Mouse (Mus musculus) spleen, postnatal 4 days (tissue): ENCODE measurements at regions not wholly inside any gene's neighbourhood (a gene's known extent, or its start where the extent isn't known, plus 50 kb on each side); places are given as distances from the start of the nearest gene placed in this dataset.

Experiments used
- DNase-seq, 2 experiments: peaks; one replicate each; pipeline ENCODE4 v3.0.0; 2022; ENCODE audit warnings: low spot score in 2 of 2

GRCm38 (mm10) chr8:92133484-92134406 is 223.7 kb upstream of the Irx5 start:
- DNase-seq, result no peak

GRCm38 (mm10) chr8:92132949-92133348 is 224.5 kb upstream of the Irx5 start:
- no peak for DNase-seq

- DNase-seq, result no peak
These were observed 224.9 kb upstream of the Irx5 start for GRCm38 (mm10) chr8:92132526-92132925.

DNA sequence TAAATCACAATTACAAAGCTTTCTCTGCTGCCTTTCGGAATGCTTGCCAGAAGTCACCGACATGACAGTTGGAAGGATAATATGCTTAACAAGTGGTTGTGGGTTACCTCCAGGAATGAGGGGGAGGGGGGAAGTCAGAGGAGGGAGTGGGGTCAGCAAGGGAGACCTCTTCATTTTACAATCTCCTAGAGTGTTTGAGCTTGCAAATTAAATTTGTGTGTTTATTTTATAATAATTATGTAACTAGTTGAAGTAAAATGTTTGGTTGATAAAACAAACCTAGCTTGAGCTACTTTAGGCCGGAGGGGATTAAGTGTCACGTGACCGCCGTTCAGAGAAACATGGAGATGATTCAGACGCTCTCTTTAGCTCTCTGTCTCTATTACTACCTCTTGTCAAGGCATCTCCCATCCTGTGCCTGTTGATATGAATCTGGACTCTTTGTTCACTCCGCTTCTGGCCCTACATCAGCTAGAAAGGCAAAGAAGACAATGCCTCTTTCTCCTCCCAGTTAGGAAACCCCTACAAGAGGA is 227.3 kb upstream of the Irx5 start:
- no peak for DNase-seq

GRCm38 (mm10) chr8:92129241-92130015 is 228.0 kb upstream of the Irx5 start:
- no peak for DNase-seq

GRCm38 (mm10) chr8:92125631-92126030 is 231.8 kb upstream of the Irx5 start:
- DNase-seq, result no peak

- no peak for DNase-seq
These were observed 236.1 kb upstream of the Irx5 start for GRCm38 (mm10) chr8:92121296-92121695.

GRCm38 (mm10) chr8:92115479-92116267 is 241.8 kb upstream of the Irx5 start:
- no peak for DNase-seq

DNA sequence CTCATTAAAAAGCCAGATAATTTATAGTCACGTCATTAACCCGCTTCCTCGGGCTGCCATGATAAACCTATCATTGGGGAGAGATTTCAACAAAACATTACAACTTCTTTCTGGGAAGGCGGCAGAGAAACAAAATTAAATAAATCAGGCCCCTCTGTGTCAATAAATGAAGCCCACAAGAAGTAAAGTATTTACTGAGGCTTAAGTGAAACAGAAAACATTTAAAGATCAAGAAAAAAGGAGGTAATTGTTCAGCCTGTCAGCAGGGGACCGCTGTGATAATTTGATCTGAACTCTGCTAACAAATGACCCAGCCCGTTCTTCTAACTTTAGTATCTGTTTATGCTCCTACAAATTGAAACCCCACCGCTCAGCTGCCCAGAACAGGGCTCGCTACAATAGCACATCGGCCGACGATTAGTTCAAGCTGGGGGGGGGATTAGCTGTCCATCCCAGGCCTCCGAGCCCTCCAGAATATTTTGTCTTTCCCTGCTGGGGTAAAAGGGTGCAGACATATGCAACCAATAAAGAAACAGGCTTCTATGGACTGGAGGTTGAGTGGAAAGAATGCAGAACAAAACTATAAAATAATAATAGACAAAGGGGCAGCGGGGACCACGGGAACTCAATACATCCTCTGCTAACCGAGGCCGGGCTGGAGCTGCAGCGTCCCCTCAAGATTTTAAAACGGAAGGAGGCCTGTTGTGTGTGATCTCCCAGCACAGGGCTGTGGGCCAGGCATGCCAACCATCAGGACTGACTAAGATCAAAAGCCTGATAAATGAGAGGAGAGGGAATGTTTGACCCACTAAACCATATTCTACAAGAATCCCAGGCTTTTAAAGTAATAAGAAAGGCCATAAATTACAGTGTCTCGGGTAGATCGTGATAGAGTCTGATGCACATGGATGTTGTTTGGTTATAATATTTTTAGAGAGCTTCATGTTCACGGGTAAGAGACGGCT is 242.8 kb upstream of the Irx5 start:
- DNase-seq, result no peak

DNA sequence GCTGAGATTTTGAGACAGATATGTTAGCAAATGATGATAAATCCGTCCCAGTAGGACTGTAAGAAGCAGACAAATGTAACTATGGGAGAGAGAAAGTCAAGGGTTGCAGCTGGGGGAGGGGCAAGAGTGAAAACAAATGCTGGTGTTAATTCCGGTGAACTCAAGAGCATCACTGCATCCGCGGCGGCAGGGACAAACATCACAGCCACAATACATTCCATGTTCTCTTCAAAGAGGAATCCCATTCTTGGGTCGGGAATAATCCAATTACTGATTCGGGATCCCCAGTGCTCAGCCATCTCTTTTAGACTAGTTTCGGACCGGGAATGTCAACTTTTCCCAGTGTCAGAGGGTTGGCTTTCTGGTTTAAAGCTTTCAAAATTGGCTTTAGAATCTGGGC is 243.5 kb upstream of the Irx5 start:
- DNase-seq, result no peak

- no peak for DNase-seq
These were observed 244.0 kb upstream of the Irx5 start for GRCm38 (mm10) chr8:92113386-92113785.

- no peak for DNase-seq
These were observed 252.9 kb upstream of the Irx5 start for GRCm38 (mm10) chr8:92104561-92104960.

GRCm38 (mm10) chr8:92102521-92102920 is 254.9 kb upstream of the Irx5 start:
- DNase-seq, result no peak

DNA sequence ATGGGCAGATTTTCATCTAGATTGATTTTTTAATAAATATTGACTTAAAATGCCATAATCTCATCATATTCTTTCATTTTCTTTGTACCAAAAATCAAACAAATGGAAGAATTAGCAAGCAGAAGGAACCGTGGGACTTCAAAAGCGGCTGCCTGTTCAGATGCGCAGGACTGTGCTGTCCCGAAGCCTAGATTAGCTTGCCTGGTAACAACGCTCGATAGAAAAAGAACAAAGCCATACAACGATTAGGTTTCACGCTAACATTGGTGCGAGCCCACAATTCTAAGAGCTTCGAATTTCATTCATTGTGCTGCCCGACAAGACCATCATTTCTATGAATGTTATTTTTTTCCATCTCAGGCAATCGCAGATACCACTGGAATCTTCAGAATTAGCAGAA is 262.1 kb upstream of the Irx5 start:
- no peak for DNase-seq

- DNase-seq, result no peak
These were observed 273.3 kb upstream of the Irx5 start for GRCm38 (mm10) chr8:92084124-92084523.

- DNase-seq, result no peak
These were observed 275.5 kb upstream of the Irx5 start for GRCm38 (mm10) chr8:92081900-92082299.

GRCm38 (mm10) chr8:92080852-92081251 is 276.6 kb upstream of the Irx5 start:
- no peak for DNase-seq

GRCm38 (mm10) chr8:92077611-92078010 is 275.7 kb upstream of the Irx3 start:
- no peak for DNase-seq

DNA sequence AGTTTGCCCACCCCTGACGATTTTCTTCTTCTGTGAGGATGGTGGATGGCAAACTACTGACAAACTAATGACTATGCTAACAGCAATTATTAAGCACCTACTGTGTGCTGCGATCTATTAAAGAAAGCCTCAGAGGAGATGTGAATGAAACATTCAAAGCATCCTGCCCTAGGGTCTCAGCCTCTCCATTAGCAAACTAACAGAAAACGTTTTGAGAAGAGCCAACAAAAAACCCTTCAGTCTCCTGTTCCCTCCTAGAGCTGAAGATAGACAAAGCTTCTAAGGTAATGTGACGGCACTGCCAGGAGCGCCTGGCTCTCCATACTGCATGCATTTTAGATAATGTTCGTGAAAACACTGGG is 270.4 kb upstream of the Irx3 start:
- DNase-seq, result no peak

DNA sequence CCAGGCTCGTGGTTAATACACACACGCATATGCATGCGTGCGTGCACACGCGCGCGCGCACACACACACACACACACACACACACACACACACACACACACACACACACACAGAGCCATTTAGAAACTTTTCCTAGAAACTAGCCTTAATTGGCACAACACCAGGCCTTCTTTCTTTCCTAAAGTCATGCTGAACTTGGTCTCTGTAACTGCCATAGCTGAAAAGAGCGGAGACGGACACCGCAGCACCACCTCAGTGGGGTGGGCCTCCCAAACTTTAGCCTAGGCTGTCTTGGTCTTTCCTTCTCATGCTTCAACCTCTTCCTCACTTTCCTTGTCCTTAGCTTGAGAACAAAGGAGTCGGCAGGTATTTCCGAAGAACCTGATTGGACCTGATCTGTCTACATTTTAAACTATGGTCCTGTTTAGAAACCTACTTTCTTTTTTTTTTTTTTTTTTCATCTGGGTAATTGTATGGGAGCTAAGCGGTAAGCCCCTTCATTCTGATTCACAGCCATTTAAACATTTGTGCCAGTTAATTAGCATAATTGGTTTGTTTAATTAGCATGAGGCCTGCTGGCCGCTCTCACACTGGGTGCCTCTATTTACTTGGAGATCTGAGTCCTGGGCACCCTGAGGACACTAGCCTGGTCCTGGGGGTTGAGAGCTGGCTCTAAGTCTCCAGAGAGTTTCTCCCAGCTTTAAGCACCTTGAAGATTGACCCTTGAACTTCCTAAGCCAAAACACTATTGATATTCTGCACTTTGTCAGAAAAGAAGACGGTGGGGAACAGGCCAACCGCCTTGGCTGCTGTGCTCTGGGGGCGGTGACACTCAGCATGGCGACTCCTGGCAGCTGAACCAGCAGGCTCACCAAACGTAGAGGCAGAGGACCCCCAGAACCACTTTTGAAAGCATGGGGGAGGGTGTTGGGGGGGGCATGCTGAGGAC is 269.7 kb upstream of the Irx3 start:
- DNase-seq, result no peak
